Mouse (Mus musculus) kidney, embryonic 16.5 days (tissue): ENCODE measurements around the gene Cdipt. TPM values are rescaled to one million over a fixed set of nuclear protein-coding genes. Genes with fewer than 3 reads are reported as not detected.

Experiments used
- ATAC-seq: fragments of 200-750 bp; cut with Nextera tagmentation; 2 replicates; pipeline ENCODE4 v1.8.0; 2017; ENCODE audit warnings: moderate TSS enrichment; ENCODE audit not compliant: low FRiP score, low TSS enrichment
- H3K27ac ChIP-seq: fragments of 300-500 bp; sonication (generic); 2 replicates; pipeline ENCODE4 v1.5.1; 2014; ENCODE audit warnings: low read length
- H3K27me3 ChIP-seq: fragments of 300-500 bp; sonication (generic); 2 replicates; pipeline ENCODE4 v1.6.1; 2014; ENCODE audit warnings: low read length, control low read depth, mixed read lengths; ENCODE audit not compliant: insufficient read depth
- H3K36me3 ChIP-seq: fragments of 300-500 bp; sonication (generic); 2 replicates; pipeline ENCODE4 v1.6.1; 2014; ENCODE audit warnings: low read length, control low read depth, mixed read lengths; ENCODE audit not compliant: insufficient read depth
- H3K4me1 ChIP-seq: fragments of 300-500 bp; sonication (generic); 2 replicates; pipeline ENCODE4 v1.6.1; 2014; ENCODE audit warnings: low read length, control low read depth, mixed read lengths; ENCODE audit not compliant: insufficient read depth
- H3K4me2 ChIP-seq: fragments of 300-500 bp; sonication (generic); replicated peaks from 2 replicates; pipeline ENCODE4 v1.6.1; 2014; ENCODE audit warnings: low read depth, low read length
- H3K4me3 ChIP-seq: fragments of 300-500 bp; sonication (generic); 2 replicates; pipeline ENCODE4 v1.5.1; 2014; ENCODE audit warnings: mild to moderate bottlenecking, low read length
- H3K9ac ChIP-seq: fragments of 300-500 bp; sonication (generic); replicated peaks from 2 replicates; pipeline ENCODE4 v1.6.1; 2014; ENCODE audit warnings: low read length
- H3K9me3 ChIP-seq: fragments of 300-500 bp; sonication (generic); 2 replicates; pipeline ENCODE4 v1.6.1; 2016; ENCODE audit warnings: low read length, control low read depth
- WGBS: fragments of 180-500 bp; shearing (Covaris S2); extraction: QIAGEN DNeasy Blood & Tissue Kit; methylation state at CpG from one replicate; pipeline ENCODE4 v1.1.7; 2014; 5-methylcytosine and 5-hydroxymethylcytosine counted together
- polyA plus RNA-seq: library from polyadenylated mRNA; unstranded; fragments of >200 nt; fragmentation: Nextera tagmentation; extraction: Ambion mirVana; gene quantifications from 2 replicates; pipeline ENCODE4 v1.2.1, GENCODE M21; 2015

Gene Cdipt
- polyA plus RNA-seq, 1 experiment from 2014 or later, result 137 TPM

GRCm38 (mm10) chr7:127016486-127016938 is 40.8 kb downstream of the Cdipt start:
- 0% methylated on average over 22 of the region's 22 CpGs for WGBS
- peaks cover 63% of the 10 kb centered on the region for H3K4me1 ChIP-seq

DNA sequence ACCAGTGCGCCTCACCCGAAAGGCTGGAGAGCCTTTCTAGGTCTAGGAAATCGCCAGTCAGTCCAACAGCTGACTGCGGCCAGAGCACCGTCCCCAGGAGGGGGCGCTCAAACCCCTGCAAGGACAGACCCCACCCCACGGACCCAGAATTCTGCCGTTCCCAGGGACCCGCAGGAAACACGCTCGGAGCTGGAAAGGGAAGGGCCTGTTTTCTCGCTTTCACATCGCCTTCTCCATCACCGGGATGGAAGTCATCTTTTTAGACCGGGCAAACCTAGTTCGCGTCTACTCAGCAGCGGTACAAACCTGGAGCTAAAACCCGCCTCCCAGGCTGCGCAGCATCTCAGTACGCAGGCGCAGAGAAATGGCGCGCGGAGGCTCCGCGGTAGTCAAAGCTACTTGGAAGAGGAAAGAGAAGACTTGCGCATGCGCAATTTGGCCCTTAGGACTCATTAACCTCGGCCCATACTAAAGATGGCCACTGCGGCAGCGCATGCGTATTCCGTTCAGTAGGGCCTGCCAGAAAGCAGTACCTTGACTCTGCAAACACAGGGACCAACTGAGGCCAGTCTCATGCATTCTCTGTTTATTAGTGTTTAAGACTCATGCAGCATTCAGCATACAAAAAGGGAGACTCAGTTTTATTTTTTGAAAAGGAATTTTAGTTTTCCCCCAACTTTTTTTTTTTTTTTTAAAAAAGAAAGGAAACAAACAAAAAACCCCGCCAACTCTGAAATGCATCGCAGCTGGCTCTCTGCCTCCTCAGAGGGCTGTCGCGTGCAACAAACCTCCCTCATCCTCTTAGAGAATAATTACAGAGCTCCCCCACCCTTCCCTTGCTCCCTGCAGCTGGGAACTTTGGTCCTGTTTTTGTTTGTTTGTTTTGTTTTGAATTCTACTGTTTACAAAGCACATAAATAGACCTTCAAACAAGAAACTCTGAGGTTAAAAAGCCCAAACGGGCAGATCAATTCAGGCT is 41.5 kb downstream of the Cdipt start, which contains the start of gene Pagr1a:
TSS of gene Pagr1a (minus strand) at position 382 of the 979 bp plus-strand sequence.
- peaks cover 71% of the 10 kb centered on the region for H3K4me1 ChIP-seq
- 3% methylated on average over 38 of the region's 39 CpGs for WGBS
- H3K27ac ChIP-seq, result peak within 1 kb of the TSS; percentile 98
- H3K27me3 ChIP-seq, result no peaks in the 10 kb centered on the region
- peak; percentile 85 for ATAC-seq
- H3K9ac ChIP-seq, result peak within 1 kb of the TSS; percentile 81
- no peaks in the 10 kb centered on the region for H3K9me3 ChIP-seq
- peak within 1 kb of the TSS; percentile 82 for H3K4me2 ChIP-seq
- peak within 1 kb of the TSS; percentile 73 for H3K4me3 ChIP-seq
- H3K36me3 ChIP-seq, result peaks cover 23% of the 10 kb centered on the region

More at GRCm38 (mm10) chr7:127016486-127016938, 40.8 kb downstream of the Cdipt start:
- Histone ChIP-seq H3K9ac (peak overlapping the region; percentile 81), H3K27me3 (no peaks in the 10 kb centered on the region), H3K9me3 (no peaks in the 10 kb centered on the region), H3K27ac (peak overlapping the region; percentile 98), H3K4me3 (peak overlapping the region; percentile 73), H3K36me3 (peaks cover 20% of the 10 kb centered on the region), H3K4me2 (peak overlapping the region; percentile 82)
- peak; percentile 46 for ATAC-seq

- Histone ChIP-seq H3K9me3 (no peaks in the 10 kb centered on the region), H3K27me3 (no peaks in the 10 kb centered on the region), H3K27ac (peak overlapping the region; percentile 98), H3K4me3 (no peak overlapping the region; the same call in 1 of the 2 replicates), H3K4me1 (peaks cover 78% of the 10 kb centered on the region), H3K36me3 (peaks cover 24% of the 10 kb centered on the region), H3K4me2 (peak overlapping the region; percentile 17; the same call in 1 of the 2 replicates), H3K9ac (peak overlapping the region; percentile 35)
- 35% methylated on average over 6 of the region's 6 CpGs for WGBS
- no peak for ATAC-seq
Measured at GRCm38 (mm10) chr7:127017950-127018345, 42.2 kb downstream of the Cdipt start.

DNA sequence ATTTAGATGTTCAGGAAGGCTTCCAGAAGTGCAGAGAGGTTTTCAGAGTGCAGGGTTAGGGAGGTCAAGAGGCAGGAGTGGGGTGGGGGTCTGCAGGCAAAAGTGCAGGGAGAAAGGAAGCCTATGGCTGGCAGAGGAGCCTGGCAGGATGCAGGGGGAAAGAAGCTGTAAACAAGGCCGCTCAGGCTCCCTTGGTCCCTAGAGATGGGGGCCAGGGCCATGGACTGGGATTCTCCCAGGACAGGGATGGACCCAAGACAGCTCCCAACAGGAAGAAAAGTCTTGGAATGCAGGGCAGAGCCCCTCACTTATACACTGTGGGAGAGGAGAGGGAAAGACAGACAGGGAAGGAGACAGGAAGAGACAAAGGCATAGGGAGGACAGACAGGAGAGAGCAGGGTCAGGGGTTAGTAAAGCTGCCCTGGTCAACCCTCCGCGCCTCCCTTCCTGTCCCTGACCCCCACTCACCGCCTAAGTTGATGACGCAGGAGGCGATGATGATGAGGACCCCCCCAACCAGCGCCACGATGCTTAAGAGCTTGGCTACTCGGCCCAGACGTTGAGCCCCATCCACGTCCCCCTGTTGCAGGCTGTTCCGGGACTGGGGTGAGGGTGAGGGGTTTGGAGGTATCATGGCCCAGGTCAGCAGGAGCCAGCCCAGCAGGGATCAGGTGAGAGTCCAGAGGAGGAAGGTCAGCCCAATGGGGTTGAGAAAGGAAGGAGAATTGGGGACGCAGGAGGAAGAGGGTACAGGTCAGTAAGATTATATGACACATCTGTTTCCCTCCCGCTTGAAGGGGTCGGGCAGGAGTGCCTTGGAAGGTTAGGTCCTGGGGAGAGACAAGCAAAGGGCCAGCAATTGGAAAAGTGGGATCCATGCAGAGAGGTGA is 42.9 kb downstream of the Cdipt start:
- no peak for ATAC-seq
- Histone ChIP-seq H3K4me1 (peaks cover 80% of the 10 kb centered on the region), H3K36me3 (peaks cover 24% of the 10 kb centered on the region), H3K4me3 (no peak overlapping the region; the same call in 1 of the 2 replicates), H3K4me2 (peak overlapping the region; percentile 28), H3K27ac (peak overlapping the region; percentile 98), H3K27me3 (no peaks in the 10 kb centered on the region), H3K9me3 (no peaks in the 10 kb centered on the region), H3K9ac (peak overlapping the region; percentile 35)
- WGBS, result 47% methylated on average over 15 of the region's 15 CpGs

GRCm38 (mm10) chr7:127019306-127019960 is 43.7 kb downstream of the Cdipt start:
- Histone ChIP-seq H3K4me3 (no peak overlapping the region), H3K27ac (no peak overlapping the region)
- no peak for ATAC-seq

GRCm38 (mm10) chr7:127020031-127020430 is 44.3 kb downstream of the Cdipt start:
- peak overlapping the region; percentile 63 for H3K4me2 ChIP-seq
- H3K9ac ChIP-seq, result peak overlapping the region; percentile 64
- no peaks in the 10 kb centered on the region for H3K9me3 ChIP-seq
- no peak for ATAC-seq
- H3K4me1 ChIP-seq, result peaks cover 82% of the 10 kb centered on the region
- H3K27ac ChIP-seq, result peak overlapping the region; percentile 40
- WGBS, result 58% methylated on average over 3 of the region's 3 CpGs
- no peaks in the 10 kb centered on the region for H3K27me3 ChIP-seq
- H3K36me3 ChIP-seq, result peaks cover 35% of the 10 kb centered on the region
- peak overlapping the region; percentile 48 for H3K4me3 ChIP-seq

More at GRCm38 (mm10) chr7:127019306-127019960, 43.7 kb downstream of the Cdipt start:
- H3K36me3 ChIP-seq, result peaks cover 32% of the 10 kb centered on the region
- peak overlapping the region; percentile 63 for H3K4me2 ChIP-seq
- H3K4me1 ChIP-seq, result peaks cover 82% of the 10 kb centered on the region
- 75% methylated on average over 14 of the region's 14 CpGs for WGBS
- no peaks in the 10 kb centered on the region for H3K9me3 ChIP-seq
- peak overlapping the region; percentile 64 for H3K9ac ChIP-seq
- no peaks in the 10 kb centered on the region for H3K27me3 ChIP-seq

- WGBS, result 41% methylated on average over 5 of the region's 5 CpGs
- peak overlapping the region; percentile 58 for H3K27ac ChIP-seq
- H3K4me2 ChIP-seq, result peak overlapping the region; percentile 63
- H3K4me1 ChIP-seq, result peaks cover 77% of the 10 kb centered on the region
- peak overlapping the region; percentile 48 for H3K4me3 ChIP-seq
- no peaks in the 10 kb centered on the region for H3K9me3 ChIP-seq
- peak overlapping the region; percentile 64 for H3K9ac ChIP-seq
- no peak for ATAC-seq
- peaks cover 31% of the 10 kb centered on the region for H3K36me3 ChIP-seq
- no peaks in the 10 kb centered on the region for H3K27me3 ChIP-seq
Measured at GRCm38 (mm10) chr7:127020491-127020890, 44.8 kb downstream of the Cdipt start.

DNA sequence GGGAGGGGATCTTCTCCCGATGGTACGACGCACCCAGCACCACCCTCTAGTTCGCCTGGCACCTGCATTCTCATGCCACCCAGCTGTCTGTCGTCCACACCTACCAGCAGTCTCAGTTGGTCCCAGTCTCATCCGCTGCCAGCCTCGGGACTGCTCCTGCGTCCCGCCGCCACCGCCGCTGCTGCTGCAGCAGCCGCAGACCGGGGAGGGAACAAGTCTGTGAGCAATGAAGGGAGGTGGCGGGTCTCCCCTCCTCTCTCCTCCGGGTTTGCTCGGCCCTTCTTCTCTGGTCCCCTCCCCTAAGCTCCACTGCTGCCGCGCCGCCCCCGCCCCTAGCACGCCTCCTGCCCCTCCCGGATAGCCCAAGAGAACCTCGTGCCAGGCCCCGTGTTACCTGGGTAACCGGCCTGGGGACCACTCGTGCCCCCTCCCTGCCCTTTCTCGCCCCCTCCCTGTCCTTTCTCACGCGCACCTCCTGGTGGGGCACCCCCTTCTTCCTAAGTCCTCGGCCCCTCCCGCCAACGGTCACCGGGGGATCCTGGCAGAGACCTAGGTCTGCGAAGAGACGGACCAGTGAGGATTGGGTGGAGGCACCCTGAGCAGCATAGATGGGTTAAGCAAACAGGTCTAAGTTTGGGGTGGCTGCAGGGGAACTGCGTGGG is 45.3 kb downstream of the Cdipt start, which contains the start of the genes Gm42742 and Prrt2:
TSS of gene Gm42742 (minus strand) at position 197 of the 662 bp plus-strand sequence.
TSS of gene Prrt2 (minus strand) at position 311 of the 662 bp plus-strand sequence.
- Histone ChIP-seq H3K9me3 (no peaks in the 10 kb centered on the region), H3K9ac (peak within 1 kb of the TSS; percentile 64), H3K27ac (peak within 1 kb of the TSS; percentile 58), H3K4me2 (peak within 1 kb of the TSS; percentile 63), H3K4me3 (peak within 1 kb of the TSS; percentile 48), H3K4me1 (peaks cover 72% of the 10 kb centered on the region), H3K27me3 (no peaks in the 10 kb centered on the region), H3K36me3 (peaks cover 29% of the 10 kb centered on the region)
- 1% methylated on average over 30 of the region's 37 CpGs for WGBS
- peak; percentile 12; the same call in 1 of the 2 replicates for ATAC-seq
